Mouse (Mus musculus) kidney, embryonic 15.5 days (tissue): ENCODE data around the gene Fbxo30. TPM values are rescaled to one million over a fixed set of nuclear protein-coding genes. Genes with fewer than 3 reads are reported as not detected.

Source experiments
- ATAC-seq: fragments of 200-750 bp; cut with Nextera tagmentation; replicated peaks from 2 replicates; pipeline ENCODE4 v1.8.0; 2017; ENCODE audit warnings: moderate TSS enrichment; ENCODE audit not compliant: low FRiP score
- H3K27ac ChIP-seq: fragments of 300-500 bp; sonication (generic); 2 replicates; pipeline ENCODE4 v1.5.1; 2015; ENCODE audit warnings: mild to moderate bottlenecking, inconsistent platforms
- H3K27me3 ChIP-seq: fragments of 300-500 bp; sonication (generic); 2 replicates; pipeline ENCODE4 v1.6.1; 2015; ENCODE audit warnings: inconsistent platforms
- H3K36me3 ChIP-seq: fragments of 300-500 bp; sonication (generic); 2 replicates; pipeline ENCODE4 v1.6.1; 2015; ENCODE audit warnings: inconsistent platforms
- H3K4me1 ChIP-seq: fragments of 300-500 bp; sonication (generic); 2 replicates; pipeline ENCODE4 v1.6.1; 2015; ENCODE audit warnings: inconsistent platforms
- H3K4me2 ChIP-seq: fragments of 300-500 bp; sonication (generic); 2 replicates; pipeline ENCODE4 v1.6.1; 2015; ENCODE audit warnings: moderate library complexity, mild to moderate bottlenecking, inconsistent platforms
- H3K4me3 ChIP-seq: fragments of 300-500 bp; sonication (generic); replicated peaks from 2 replicates; pipeline ENCODE4 v1.5.1; 2015; ENCODE audit warnings: mild to moderate bottlenecking, inconsistent platforms
- H3K9ac ChIP-seq: fragments of 300-500 bp; sonication (generic); 2 replicates; pipeline ENCODE4 v1.6.1; 2015; ENCODE audit warnings: mild to moderate bottlenecking, inconsistent platforms
- H3K9me3 ChIP-seq: fragments of 300-500 bp; sonication (generic); replicated peaks from 2 replicates; pipeline ENCODE4 v1.6.1; 2016; ENCODE audit warnings: inconsistent platforms
- WGBS: fragments of 180-500 bp; shearing (Covaris S2); methylation state at CpG from one replicate; pipeline ENCODE4 v1.1.7; 2015; ENCODE audit warnings: mixed read lengths; 5-methylcytosine and 5-hydroxymethylcytosine counted together
- polyA plus RNA-seq: library from polyadenylated mRNA; unstranded; fragments of >200 nt; fragmentation: Nextera tagmentation; extraction: Ambion mirVana; gene quantifications from 2 replicates; pipeline ENCODE4 v1.2.1, GENCODE M21; 2015

Gene Fbxo30
- polyA plus RNA-seq, 1 experiment from 2014 or later: 36.0 TPM

GRCm38 (mm10) chr10:11343205-11344141 lies 62.3 kb downstream of the Fbxo30 start, which contains the start of gene Epm2a:
Epm2a (plus strand) TSS chr10:11343404.
- peak within 1 kb of the TSS; percentile 74 for H3K4me3 ChIP-seq
- H3K4me1 ChIP-seq: no peaks in the 10 kb centered on the region
- H3K36me3 ChIP-seq: no peaks in the 10 kb centered on the region
- H3K9ac ChIP-seq: peak within 1 kb of the TSS; percentile 93
- under 1% methylated on average over 106 of the region's 106 CpGs for WGBS
- H3K27ac ChIP-seq: peak within 1 kb of the TSS; percentile 97
- H3K4me2 ChIP-seq: peak within 1 kb of the TSS; percentile 77
- no peaks in the 10 kb centered on the region for H3K9me3 ChIP-seq
- H3K27me3 ChIP-seq: no peaks in the 10 kb centered on the region
- ATAC-seq: peak; percentile 99

- ATAC-seq: no peak
- H3K4me3 ChIP-seq: no peak overlapping the region
- WGBS: 86% methylated on average over 18 of the region's 18 CpGs
Observed at GRCm38 (mm10) chr10:11344536-11345468, 63.7 kb downstream of the Fbxo30 start.

More at GRCm38 (mm10) chr10:11344536-11345468, 63.7 kb downstream of the Fbxo30 start:
- H3K4me1 ChIP-seq: no peaks in the 10 kb centered on the region
- no peak overlapping the region for H3K27ac ChIP-seq
- no peaks in the 10 kb centered on the region for H3K9me3 ChIP-seq
- H3K9ac ChIP-seq: no peak overlapping the region
- H3K4me2 ChIP-seq: no peak overlapping the region
- no peaks in the 10 kb centered on the region for H3K36me3 ChIP-seq
- H3K27me3 ChIP-seq: no peaks in the 10 kb centered on the region

Other genes with a start within 250 kb of the Fbxo30 start
- 0.06 TPM in 1 of 2 replicates, not detected in the other for gene Grm1, start 199.0 kb upstream of the Fbxo30 start, polyA plus RNA-seq
- gene Shprh, start 131.9 kb upstream of the Fbxo30 start, polyA plus RNA-seq: 17.6 and 17.7 TPM in 2 replicates
- 0.24 and 0.25 TPM in 2 replicates for gene Epm2a, start 62.1 kb downstream of the Fbxo30 start, polyA plus RNA-seq